Mouse (Mus musculus): ENCODE measurements around the gene Kcne1. TPM values are rescaled to one million over a fixed set of nuclear protein-coding genes. Genes with fewer than 3 reads are reported as not detected.

Gene Kcne1
- polyA plus RNA-seq, 1 experiment from 2014 or later, result not detected

- Histone ChIP-seq H3K27ac (no peak overlapping the region), H3K9ac (replicated peaks) (no peak overlapping the region), H3K4me1 (replicated peaks) (peaks cover 5% of the 10 kb centered on the region), H3K4me3 (replicated peaks) (no peak overlapping the region), H3K36me3 (no peaks in the 10 kb centered on the region), H3K9me3 (no peaks in the 10 kb centered on the region), H3K4me2 (no peak overlapping the region), H3K27me3 (no peaks in the 10 kb centered on the region)
- WGBS, result 84% methylated on average over 5 of the region's 5 CpGs
- no peak for ATAC-seq (ENCODE audit: insufficient number of reproducible peaks, insufficient read depth, low FRiP score, low TSS enrichment, low read depth)
Observed at GRCm38 (mm10) chr16:92330966-92331365, 28.3 kb downstream of the Kcne1 start.

- Histone ChIP-seq H3K4me2 (no peak overlapping the region), H3K9me3 (no peaks in the 10 kb centered on the region), H3K4me1 (replicated peaks) (peaks cover 15% of the 10 kb centered on the region), H3K27me3 (no peaks in the 10 kb centered on the region), H3K27ac (no peak overlapping the region), H3K36me3 (no peaks in the 10 kb centered on the region), H3K9ac (replicated peaks) (no peak overlapping the region), H3K4me3 (replicated peaks) (no peak overlapping the region)
- WGBS, result 73% methylated on average over 10 of the region's 10 CpGs
- ATAC-seq (ENCODE audit: insufficient number of reproducible peaks, insufficient read depth, low FRiP score, low TSS enrichment, low read depth), result no peak
Observed at GRCm38 (mm10) chr16:92327911-92328310, 31.4 kb downstream of the Kcne1 start.

- Histone ChIP-seq H3K4me3 (replicated peaks) (no peak overlapping the region), H3K27me3 (no peaks in the 10 kb centered on the region), H3K9me3 (no peaks in the 10 kb centered on the region), H3K9ac (replicated peaks) (no peak overlapping the region), H3K27ac (no peak overlapping the region), H3K4me2 (no peak overlapping the region), H3K4me1 (replicated peaks) (peaks cover 10% of the 10 kb centered on the region), H3K36me3 (no peaks in the 10 kb centered on the region)
- ATAC-seq (ENCODE audit: insufficient number of reproducible peaks, insufficient read depth, low FRiP score, low TSS enrichment, low read depth), result no peak
- WGBS, result 75% methylated on average over 1 of the region's 1 CpGs
Observed at GRCm38 (mm10) chr16:92325062-92325406, 34.2 kb downstream of the Kcne1 start.

GRCm38 (mm10) chr16:92324309-92325061, 34.8 kb downstream of the Kcne1 start:
- H3K36me3 ChIP-seq, result no peaks in the 10 kb centered on the region
- H3K27ac ChIP-seq, result no peak overlapping the region

GRCm38 (mm10) chr16:92321341-92321740, 37.9 kb downstream of the Kcne1 start, which contains the start of gene Fam243:
Fam243 (minus strand) TSS chr16:92321441.
- H3K4me1 ChIP-seq (replicated peaks), result peaks cover 10% of the 10 kb centered on the region
- no peak within 1 kb of the TSS for H3K4me3 ChIP-seq (replicated peaks)
- no peaks in the 10 kb centered on the region for H3K9me3 ChIP-seq
- H3K27ac ChIP-seq, result no peak within 1 kb of the TSS
- H3K36me3 ChIP-seq, result no peaks in the 10 kb centered on the region
- ATAC-seq (ENCODE audit: insufficient number of reproducible peaks, insufficient read depth, low FRiP score, low TSS enrichment, low read depth), result no peak
- no peaks in the 10 kb centered on the region for H3K27me3 ChIP-seq
- WGBS, result 93% methylated on average over 8 of the region's 8 CpGs
- H3K4me2 ChIP-seq, result no peak within 1 kb of the TSS
- no peak within 1 kb of the TSS for H3K9ac ChIP-seq (replicated peaks)

More at GRCm38 (mm10) chr16:92324309-92325061, 34.8 kb downstream of the Kcne1 start:
- H3K4me1 ChIP-seq (replicated peaks), result peaks cover 10% of the 10 kb centered on the region
- H3K27me3 ChIP-seq, result no peaks in the 10 kb centered on the region
- WGBS, result 60% methylated on average over 7 of the region's 7 CpGs
- H3K9me3 ChIP-seq, result no peaks in the 10 kb centered on the region
- H3K4me2 ChIP-seq, result no peak overlapping the region
- H3K9ac ChIP-seq (replicated peaks), result no peak overlapping the region
- no peak overlapping the region for H3K4me3 ChIP-seq (replicated peaks)
- no peak for ATAC-seq (ENCODE audit: insufficient number of reproducible peaks, insufficient read depth, low FRiP score, low TSS enrichment, low read depth)

GRCm38 (mm10) chr16:92320361-92320760, 38.9 kb downstream of the Kcne1 start:
- H3K27me3 ChIP-seq, result no peaks in the 10 kb centered on the region
- no peak overlapping the region for H3K4me3 ChIP-seq (replicated peaks)
- no peak overlapping the region for H3K4me2 ChIP-seq
- H3K36me3 ChIP-seq, result no peaks in the 10 kb centered on the region
- H3K4me1 ChIP-seq (replicated peaks), result peaks cover 10% of the 10 kb centered on the region
- WGBS, result 84% methylated on average over 3 of the region's 3 CpGs
- H3K27ac ChIP-seq, result no peak overlapping the region
- no peaks in the 10 kb centered on the region for H3K9me3 ChIP-seq
- no peak for ATAC-seq (ENCODE audit: insufficient number of reproducible peaks, insufficient read depth, low FRiP score, low TSS enrichment, low read depth)
- no peak overlapping the region for H3K9ac ChIP-seq (replicated peaks)

GRCm38 (mm10) chr16:92319353-92320109, 39.7 kb downstream of the Kcne1 start:
- Histone ChIP-seq H3K27ac (no peak overlapping the region), H3K4me1 (replicated peaks) (peaks cover 6% of the 10 kb centered on the region), H3K9me3 (no peaks in the 10 kb centered on the region), H3K4me3 (replicated peaks) (no peak overlapping the region), H3K9ac (replicated peaks) (no peak overlapping the region), H3K4me2 (no peak overlapping the region), H3K36me3 (no peaks in the 10 kb centered on the region), H3K27me3 (no peaks in the 10 kb centered on the region)
- WGBS, result 60% methylated on average over 20 of the region's 20 CpGs
- no peak for ATAC-seq (ENCODE audit: insufficient number of reproducible peaks, insufficient read depth, low FRiP score, low TSS enrichment, low read depth)

- no peak for ATAC-seq (ENCODE audit: insufficient number of reproducible peaks, insufficient read depth, low FRiP score, low TSS enrichment, low read depth)
- Histone ChIP-seq H3K27me3 (no peaks in the 10 kb centered on the region), H3K36me3 (peaks cover 22% of the 10 kb centered on the region), H3K9me3 (no peaks in the 10 kb centered on the region), H3K4me1 (replicated peaks) (peaks cover 4% of the 10 kb centered on the region; the same call in 1 of the 2 replicates), H3K27ac (no peak overlapping the region), H3K9ac (replicated peaks) (no peak overlapping the region), H3K4me2 (no peak overlapping the region), H3K4me3 (replicated peaks) (no peak overlapping the region)
- WGBS, result 80% methylated on average over 7 of the region's 7 CpGs
Observed at GRCm38 (mm10) chr16:92316049-92316738, 43.1 kb downstream of the Kcne1 start.

GRCm38 (mm10) chr16:92313953-92314741, 45.1 kb downstream of the Kcne1 start:
- no peak overlapping the region for H3K4me3 ChIP-seq (replicated peaks)
- no peak overlapping the region for H3K27ac ChIP-seq
- H3K4me2 ChIP-seq, result no peak overlapping the region
- H3K9ac ChIP-seq (replicated peaks), result no peak overlapping the region
- 49% methylated on average over 13 of the region's 13 CpGs for WGBS
- peak; percentile 75 for ATAC-seq (ENCODE audit: insufficient number of reproducible peaks, insufficient read depth, low FRiP score, low TSS enrichment, low read depth)
- no peaks in the 10 kb centered on the region for H3K27me3 ChIP-seq
- peaks cover 31% of the 10 kb centered on the region for H3K36me3 ChIP-seq
- H3K9me3 ChIP-seq, result no peaks in the 10 kb centered on the region
- peaks cover 8% of the 10 kb centered on the region for H3K4me1 ChIP-seq (replicated peaks)

GRCm38 (mm10) chr16:92309126-92309525, 50.1 kb downstream of the Kcne1 start:
- no peak for ATAC-seq (ENCODE audit: insufficient number of reproducible peaks, insufficient read depth, low FRiP score, low TSS enrichment, low read depth)
- peaks cover 69% of the 10 kb centered on the region for H3K36me3 ChIP-seq
- 32% methylated on average over 4 of the region's 4 CpGs for WGBS

More at GRCm38 (mm10) chr16:92309126-92309525, 50.1 kb downstream of the Kcne1 start:
- Histone ChIP-seq H3K9ac (replicated peaks) (no peak overlapping the region), H3K9me3 (no peaks in the 10 kb centered on the region), H3K4me3 (replicated peaks) (no peak overlapping the region), H3K4me2 (no peak overlapping the region), H3K27me3 (no peaks in the 10 kb centered on the region), H3K27ac (no peak overlapping the region), H3K4me1 (replicated peaks) (peaks cover 9% of the 10 kb centered on the region)
